Mouse (Mus musculus) erythroblast, adult 5-6 weeks (primary cell): ENCODE measurements around the gene Dydc2. TPM values are rescaled to one million over a fixed set of nuclear protein-coding genes. Genes with fewer than 3 reads are reported as not detected.

Experiments
- ATAC-seq: replicated peaks from 2 replicates; pipeline ENCODE4 v1.8.0; 2016; ENCODE audit warnings: moderate number of reproducible peaks, mild to moderate bottlenecking, moderate TSS enrichment, inconsistent platforms; ENCODE audit not compliant: poor library complexity, low FRiP score, severe bottlenecking
- total RNA-seq, 2 experiments: library from RNA; stranded (forward) in 1 of 2; stranded (reverse) in 1 of 2; fragments of 150-400 nt in 1 of 2; fragments of 200-764, 138-1000 nt in 1 of 2; gene quantifications; 2 replicates each; pipeline versions ENCODE4 v1.2.3 to v1.2.4; 2015 to 2017; ENCODE audit warnings: low replicate concordance in 2 of 2

Gene Dydc2
- total RNA-seq, 2 experiments from 2014 or later, result not detected

- no peak for ATAC-seq
These were observed 18.5 kb downstream of the Dydc2 start for GRCm38 (mm10) chr14:41050471-41050870.

- ATAC-seq, result no peak
These were observed 21.6 kb downstream of the Dydc2 start for GRCm38 (mm10) chr14:41047402-41047801.

- peak; percentile 84 for ATAC-seq
These were observed 33.7 kb downstream of the Dydc2 start for GRCm38 (mm10) chr14:41035146-41035798.

GRCm38 (mm10) chr14:41033135-41034110, 35.6 kb downstream of the Dydc2 start:
- peak; percentile 76 for ATAC-seq

GRCm38 (mm10) chr14:41030989-41031513, 38.0 kb downstream of the Dydc2 start:
- no peak for ATAC-seq

GRCm38 (mm10) chr14:41029303-41029702, 39.7 kb downstream of the Dydc2 start:
- no peak for ATAC-seq

GRCm38 (mm10) chr14:41025594-41026284, 43.3 kb downstream of the Dydc2 start:
- peak; percentile 56; the same call in 1 of the 2 replicates for ATAC-seq

GRCm38 (mm10) chr14:41025087-41025486, 43.9 kb downstream of the Dydc2 start:
- no peak for ATAC-seq

- no peak for ATAC-seq
These were observed 47.8 kb downstream of the Dydc2 start for GRCm38 (mm10) chr14:41021246-41021645.

GRCm38 (mm10) chr14:41017460-41017859, 51.5 kb downstream of the Dydc2 start:
- no peak for ATAC-seq

- no peak for ATAC-seq
These were observed 54.2 kb downstream of the Dydc2 start for GRCm38 (mm10) chr14:41014701-41015240.

- peak; percentile 97 for ATAC-seq
These were observed 55.1 kb downstream of the Dydc2 start, which contains the start of gene Fam213a for GRCm38 (mm10) chr14:41013630-41014613. Gene Fam213a (minus strand): TSS chr14:41013788.

GRCm38 (mm10) chr14:41013143-41013542, 55.9 kb downstream of the Dydc2 start:
- ATAC-seq, result 0 out of 2 replicates have a peak, but pooled peaks have one; percentile 8

- ATAC-seq, result no peak
These were observed 57.1 kb downstream of the Dydc2 start for GRCm38 (mm10) chr14:41011916-41012315.

GRCm38 (mm10) chr14:41008138-41008537, 60.9 kb downstream of the Dydc2 start:
- peak; percentile 71 for ATAC-seq

- ATAC-seq, result peak; percentile 80
These were observed 61.4 kb downstream of the Dydc2 start for GRCm38 (mm10) chr14:41007641-41008040.

GRCm38 (mm10) chr14:41006899-41007298, 62.1 kb downstream of the Dydc2 start:
- ATAC-seq, result peak; percentile 81

GRCm38 (mm10) chr14:41006263-41006662, 62.7 kb downstream of the Dydc2 start:
- no peak for ATAC-seq
